22 mouse cellular contexts compared by ENCODE assay signal in genomic region chr17:35550871-35551270, GRCm38 (mm10). TPM values are rescaled to one million over a fixed set of nuclear protein-coding genes. Genes with fewer than 3 reads are reported as not detected.
DNase-seq lines count a peak whose midpoint lies in the region; ATAC-seq lines count a peak whose summit lies in the region.
"Had no signal": no experiment of that assay in that cellular context is flagged by ENCODE, and none has a peak within 500 bp of the region (broad histone marks: within the 10 kb centered on the region; RNA-seq: fewer than 3 reads in every experiment).

No protein-coding gene starts in this region.

- 54% methylated on average over 8 of the region's 8 CpGs for WGBS in embryonic facial prominence, embryonic 13.5 days
- 52% methylated on average over 8 of the region's 8 CpGs for WGBS in embryonic facial prominence, embryonic 10.5 days
- WGBS in heart, embryonic 16.5 days = 57% methylated on average over 8 of the region's 8 CpGs
- WGBS in embryonic facial prominence, embryonic 15.5 days = 36% methylated on average over 8 of the region's 8 CpGs

- H3K27me3 ChIP-seq in embryonic facial prominence, embryonic 13.5 days = no peaks in the 10 kb centered on the region
- H3K27me3 ChIP-seq in embryonic facial prominence, embryonic 10.5 days (replicated peaks; ENCODE audit: low read depth, poor library complexity, severe bottlenecking) = peaks cover 7% of the 10 kb centered on the region; the same call in 1 of the 2 replicates
- no peaks in the 10 kb centered on the region for H3K27me3 ChIP-seq in heart, embryonic 16.5 days (ENCODE audit: control insufficient read depth, insufficient read depth, low read length)
- no peaks in the 10 kb centered on the region for H3K27me3 ChIP-seq in embryonic facial prominence, embryonic 15.5 days
- H3K27me3 ChIP-seq: embryonic facial prominence, embryonic 12.5 days; neural tube, embryonic 12.5 days had no signal

- H3K9ac ChIP-seq in embryonic facial prominence, embryonic 13.5 days = no peak overlapping the region
- H3K9ac ChIP-seq in heart, embryonic 16.5 days (ENCODE audit: low read length) = peak overlapping the region; percentile 46; the same call in 1 of the 2 replicates
- no peak overlapping the region for H3K9ac ChIP-seq in embryonic facial prominence, embryonic 15.5 days
- H3K9ac ChIP-seq: embryonic facial prominence, embryonic 12.5 days; forebrain, postnatal 0 days; neural tube, embryonic 12.5 days had no signal

- H3K36me3 ChIP-seq in embryonic facial prominence, embryonic 13.5 days = no peaks in the 10 kb centered on the region
- no peaks in the 10 kb centered on the region for H3K36me3 ChIP-seq in embryonic facial prominence, embryonic 10.5 days (replicated peaks)
- H3K36me3 ChIP-seq in heart, embryonic 16.5 days (ENCODE audit: control insufficient read depth, insufficient read depth) = no peaks in the 10 kb centered on the region
- H3K36me3 ChIP-seq in embryonic facial prominence, embryonic 15.5 days = no peaks in the 10 kb centered on the region
- H3K36me3 ChIP-seq: embryonic facial prominence, embryonic 12.5 days; neural tube, embryonic 12.5 days had no signal

- H3K4me1 ChIP-seq in embryonic facial prominence, embryonic 13.5 days = peaks cover 15% of the 10 kb centered on the region
- peaks cover 10% of the 10 kb centered on the region; the same call in 1 of the 2 replicates for H3K4me1 ChIP-seq in embryonic facial prominence, embryonic 10.5 days
- peaks cover 23% of the 10 kb centered on the region for H3K4me1 ChIP-seq in heart, embryonic 16.5 days (ENCODE audit: control insufficient read depth, insufficient read depth, low read length)
- peaks cover 33% of the 10 kb centered on the region for H3K4me1 ChIP-seq in embryonic facial prominence, embryonic 15.5 days

- ATAC-seq in embryonic facial prominence, embryonic 13.5 days (ENCODE audit: insufficient number of reproducible peaks, insufficient read depth, low FRiP score, low TSS enrichment, low read depth) = no peak
- ATAC-seq in heart, embryonic 16.5 days (replicated peaks; ENCODE audit: extremely low read depth, insufficient read depth, low FRiP score) = no peak
- no peak for ATAC-seq in embryonic facial prominence, embryonic 15.5 days (ENCODE audit: insufficient number of reproducible peaks, low FRiP score, low TSS enrichment, low read depth)
- ATAC-seq: forebrain, postnatal 0 days had no signal

- H3K4me2 ChIP-seq in embryonic facial prominence, embryonic 13.5 days = no peak overlapping the region
- H3K4me2 ChIP-seq in heart, embryonic 16.5 days (ENCODE audit: low read depth, low read length) = no peak overlapping the region
- no peak overlapping the region for H3K4me2 ChIP-seq in embryonic facial prominence, embryonic 15.5 days (replicated peaks)
- H3K4me2 ChIP-seq: embryonic facial prominence, embryonic 12.5 days; neural tube, embryonic 12.5 days had no signal

- intact Hi-C loops in heart, postnatal 10 days (cut with DNase I) = no loop called here

- no peaks in the 10 kb centered on the region for H3K9me3 ChIP-seq in embryonic facial prominence, embryonic 13.5 days
- H3K9me3 ChIP-seq in embryonic facial prominence, embryonic 10.5 days = 0 out of 2 replicates have a peak, but pooled peaks cover 4% of the 10 kb centered on the region
- H3K9me3 ChIP-seq in heart, embryonic 16.5 days (replicated peaks; ENCODE audit: control insufficient read depth, low read length) = no peaks in the 10 kb centered on the region
- H3K9me3 ChIP-seq in embryonic facial prominence, embryonic 15.5 days (replicated peaks) = no peaks in the 10 kb centered on the region
- H3K9me3 ChIP-seq: embryonic facial prominence, embryonic 12.5 days; neural tube, embryonic 12.5 days had no signal

- no peak overlapping the region for H3K4me3 ChIP-seq in embryonic facial prominence, embryonic 13.5 days
- H3K4me3 ChIP-seq in embryonic facial prominence, embryonic 10.5 days = no peak overlapping the region
- H3K4me3 ChIP-seq in heart, embryonic 16.5 days (ENCODE audit: low read length) = no peak overlapping the region
- H3K4me3 ChIP-seq in embryonic facial prominence, embryonic 15.5 days (replicated peaks) = no peak overlapping the region
- H3K4me3 ChIP-seq: embryonic facial prominence, embryonic 12.5 days; neural tube, embryonic 12.5 days had no signal

- 0 out of 2 replicates have a peak overlapping the region, but pooled peaks have one; percentile 80 for H3K27ac ChIP-seq in embryonic facial prominence, embryonic 13.5 days
- H3K27ac ChIP-seq in embryonic facial prominence, embryonic 10.5 days (replicated peaks) = no peak overlapping the region
- peak overlapping the region; percentile 100 for H3K27ac ChIP-seq in heart, embryonic 16.5 days (ENCODE audit: low read length)
- peak overlapping the region; percentile 91; the same call in 1 of the 2 replicates for H3K27ac ChIP-seq in embryonic facial prominence, embryonic 15.5 days (replicated peaks)
- H3K27ac ChIP-seq: embryonic facial prominence, embryonic 12.5 days; neural tube, embryonic 12.5 days had no signal

- DNase-seq in embryonic facial prominence, embryonic 10.5 days (ENCODE audit: low spot score) = no peak
- DNase-seq in heart, postnatal 10 days = no peak
- peak; percentile 66 for DNase-seq in 3T3-L1 (ENCODE audit: low read depth, low spot score)
- no peak for DNase-seq in spleen, adult 18-20 months
- DNase-seq: cerebellum, adult 18-20 months; forebrain, postnatal 0 days; layer of hippocampus, postnatal 36 days; lung, adult 18-20 months; lung, postnatal 36 days had no signal

RNA-seq across cellular contexts. Expression of gene Cdsn, which starts 1.1 kb away (rescaled TPM):
- 0.10 TPM in 1 of 2 replicates, not detected in the other for polyA plus RNA-seq in embryonic facial prominence, embryonic 13.5 days (2015; fragmentation: Nextera tagmentation; extraction: Ambion mirVana)
- not detected in 2 replicates for polyA plus RNA-seq in embryonic facial prominence, embryonic 10.5 days (2016; fragmentation: Nextera tagmentation; extraction: Ambion mirVana)
- 0.46 and 0.49 TPM in 2 replicates for polyA plus RNA-seq in heart, embryonic 16.5 days (2015; fragmentation: Nextera tagmentation; extraction: Ambion mirVana)
- total RNA-seq in heart, postnatal 10 days (2021) = under 1 TPM; 0.14 to 0.15 TPM
- polyA plus RNA-seq in embryonic facial prominence, embryonic 15.5 days (2015; fragmentation: Nextera tagmentation; extraction: Ambion mirVana) = 12.1 and 12.5 TPM in 2 replicates
- total RNA-seq: hematopoietic stem cell, adult 5-6 weeks; liver, adult 2 months had no signal
- polyA plus RNA-seq: liver, adult 2 months; neural tube, embryonic 12.5 days had no signal

RNA-seq across cellular contexts. Expression of gene 2300002M23Rik, which starts 16.4 kb away (rescaled TPM):
- polyA plus RNA-seq in embryonic facial prominence, embryonic 13.5 days (2015; fragmentation: Nextera tagmentation; extraction: Ambion mirVana) = 0.27 and 0.28 TPM in 2 replicates
- polyA plus RNA-seq in embryonic facial prominence, embryonic 10.5 days (2016; fragmentation: Nextera tagmentation; extraction: Ambion mirVana) = not detected in 2 replicates
- 0.11 and 0.14 TPM in 2 replicates for polyA plus RNA-seq in heart, embryonic 16.5 days (2015; fragmentation: Nextera tagmentation; extraction: Ambion mirVana)
- total RNA-seq in heart, postnatal 10 days (2021) = not detected
- polyA plus RNA-seq in embryonic facial prominence, embryonic 15.5 days (2015; fragmentation: Nextera tagmentation; extraction: Ambion mirVana) = 21.5 and 39.7 TPM in 2 replicates
- total RNA-seq: forebrain, postnatal 0 days; gastrocnemius, adult 8-10 months; hematopoietic stem cell, adult 5-6 weeks; layer of hippocampus, adult 18-20 months; layer of hippocampus, postnatal 36 days; left cerebral cortex, postnatal 25 days; liver, adult 2 months; midbrain, postnatal 0 days had no signal
- polyA plus RNA-seq: embryonic facial prominence, embryonic 12.5 days; forebrain, postnatal 0 days; kidney, embryonic 16.5 days; liver, adult 2 months; midbrain, postnatal 0 days; neural tube, embryonic 12.5 days; urinary bladder, adult 2 months had no signal

RNA-seq across cellular contexts. Expression of gene Psors1c2, which starts 17.9 kb away (rescaled TPM):
- polyA plus RNA-seq in embryonic facial prominence, embryonic 13.5 days (2015; fragmentation: Nextera tagmentation; extraction: Ambion mirVana) = 1.5 and 1.9 TPM in 2 replicates
- 1.6 and 1.9 TPM in 2 replicates for polyA plus RNA-seq in embryonic facial prominence, embryonic 10.5 days (2016; fragmentation: Nextera tagmentation; extraction: Ambion mirVana)
- 1.6 and 1.9 TPM in 2 replicates for polyA plus RNA-seq in heart, embryonic 16.5 days (2015; fragmentation: Nextera tagmentation; extraction: Ambion mirVana)
- total RNA-seq in heart, postnatal 10 days (2021) = not detected
- polyA plus RNA-seq in embryonic facial prominence, embryonic 15.5 days (2015; fragmentation: Nextera tagmentation; extraction: Ambion mirVana) = 20.4 and 22.7 TPM in 2 replicates
- total RNA-seq: gastrocnemius, adult 8-10 months; hematopoietic stem cell, adult 5-6 weeks; liver, adult 2 months; midbrain, postnatal 0 days had no signal
- polyA plus RNA-seq: liver, adult 2 months had no signal

RNA-seq across cellular contexts. Expression of gene Cchcr1, which starts 34.0 kb away (rescaled TPM):
- 23.2 and 24.2 TPM in 2 replicates for polyA plus RNA-seq in embryonic facial prominence, embryonic 13.5 days (2015; fragmentation: Nextera tagmentation; extraction: Ambion mirVana)
- 24.2 and 25.0 TPM in 2 replicates for polyA plus RNA-seq in embryonic facial prominence, embryonic 10.5 days (2016; fragmentation: Nextera tagmentation; extraction: Ambion mirVana)
- polyA plus RNA-seq in heart, embryonic 16.5 days (2015; fragmentation: Nextera tagmentation; extraction: Ambion mirVana) = 15.7 and 15.9 TPM in 2 replicates
- total RNA-seq in heart, postnatal 10 days (2021) = 1 to 10 TPM; 5.1 to 5.2 TPM
- polyA plus RNA-seq in embryonic facial prominence, embryonic 15.5 days (2015; fragmentation: Nextera tagmentation; extraction: Ambion mirVana) = 18.3 and 20.7 TPM in 2 replicates

RNA-seq across cellular contexts. Expression of gene Tcf19, which starts 34.2 kb away (rescaled TPM):
- 74.1 and 78.2 TPM in 2 replicates for polyA plus RNA-seq in embryonic facial prominence, embryonic 13.5 days (2015; fragmentation: Nextera tagmentation; extraction: Ambion mirVana)
- 43.7 and 45.5 TPM in 2 replicates for polyA plus RNA-seq in embryonic facial prominence, embryonic 10.5 days (2016; fragmentation: Nextera tagmentation; extraction: Ambion mirVana)
- polyA plus RNA-seq in heart, embryonic 16.5 days (2015; fragmentation: Nextera tagmentation; extraction: Ambion mirVana) = 59.5 and 60.3 TPM in 2 replicates
- total RNA-seq in heart, postnatal 10 days (2021) = 10 to 100 TPM; 17.5 to 17.9 TPM
- 86.0 and 86.2 TPM in 2 replicates for polyA plus RNA-seq in embryonic facial prominence, embryonic 15.5 days (2015; fragmentation: Nextera tagmentation; extraction: Ambion mirVana)

Comparison
In these comparisons a context has a peak if more than half of its experiments do, and no peak if none do; other contexts are left out.
1. RNA of gene 2300002M23Rik, which starts 16.4 kb away (polyA plus RNA-seq): 21.5 to 39.7 TPM in embryonic facial prominence, embryonic 15.5 days; 0.27 to 0.28 TPM in embryonic facial prominence, embryonic 13.5 days, 0.11 to 0.14 TPM in heart, embryonic 16.5 days and not detected in embryonic facial prominence, embryonic 10.5 days; every median in the first group is over 10 times any median in the second.